Mouse (Mus musculus) embryonic facial prominence, embryonic 14.5 days (tissue): ENCODE results near the gene Olfr357. TPM values are rescaled to one million over a fixed set of nuclear protein-coding genes. Genes with fewer than 3 reads are reported as not detected.

ENCODE experiments used
- ATAC-seq: fragments of 200-750 bp; cut with Nextera tagmentation; 2 replicates; pipeline ENCODE4 v1.8.0; 2017; ENCODE audit warnings: low read depth, moderate number of reproducible peaks, moderate TSS enrichment
- DNase-seq: peaks from one replicate; pipeline ENCODE4 v3.0.0-alpha.2; 2015; ENCODE audit warnings: low spot score
- H3K27ac ChIP-seq: fragments of 300-500 bp; sonication (generic); replicated peaks from 2 replicates; pipeline ENCODE4 v1.5.1; 2014; ENCODE audit warnings: low read depth, mild to moderate bottlenecking, low read length, moderate library complexity
- H3K27me3 ChIP-seq: fragments of 300-500 bp; sonication (generic); replicated peaks from 2 replicates; pipeline ENCODE4 v1.6.1; 2014; ENCODE audit warnings: low read length; ENCODE audit not compliant: control insufficient read depth, insufficient read depth
- H3K36me3 ChIP-seq: fragments of 300-500 bp; sonication (generic); 2 replicates; pipeline ENCODE4 v1.6.1; 2014; ENCODE audit warnings: low read length, mixed read lengths; ENCODE audit not compliant: control insufficient read depth, insufficient read depth
- H3K4me1 ChIP-seq: fragments of 300-500 bp; sonication (generic); 2 replicates; pipeline ENCODE4 v1.6.1; 2014; ENCODE audit warnings: antibody characterized with exemption, low read length; ENCODE audit not compliant: control insufficient read depth, insufficient read depth
- H3K4me2 ChIP-seq: fragments of 300-500 bp; sonication (generic); 2 replicates; pipeline ENCODE4 v1.6.1; 2014; ENCODE audit warnings: low read depth, mild to moderate bottlenecking, low read length, moderate library complexity, mixed read lengths
- H3K4me3 ChIP-seq: fragments of 300-500 bp; sonication (generic); 2 replicates; pipeline ENCODE4 v1.5.1; 2014; ENCODE audit warnings: low read depth, mild to moderate bottlenecking, low read length
- H3K9ac ChIP-seq: fragments of 300-500 bp; sonication (generic); 2 replicates; pipeline ENCODE4 v1.6.1; 2014; ENCODE audit warnings: low read depth, mild to moderate bottlenecking, low read length, moderate library complexity, mixed read lengths
- H3K9me3 ChIP-seq: fragments of 300-500 bp; sonication (generic); 2 replicates; pipeline ENCODE4 v1.6.1; 2016; ENCODE audit warnings: low read length; ENCODE audit not compliant: control insufficient read depth
- WGBS: fragments of 180-500 bp; shearing (Covaris S2); extraction: QIAGEN DNeasy Blood & Tissue Kit; methylation state at CpG from one replicate; pipeline ENCODE4 v1.1.7; 2014; 5-methylcytosine and 5-hydroxymethylcytosine counted together
- polyA plus RNA-seq: library from polyadenylated mRNA; unstranded; fragments of >200 nt; fragmentation: Nextera tagmentation; extraction: Ambion mirVana; gene quantifications from 2 replicates; pipeline ENCODE4 v1.2.1, GENCODE M21; 2014

The Olfr357 gene
- not detected in 2 replicates for polyA plus RNA-seq

DNA sequence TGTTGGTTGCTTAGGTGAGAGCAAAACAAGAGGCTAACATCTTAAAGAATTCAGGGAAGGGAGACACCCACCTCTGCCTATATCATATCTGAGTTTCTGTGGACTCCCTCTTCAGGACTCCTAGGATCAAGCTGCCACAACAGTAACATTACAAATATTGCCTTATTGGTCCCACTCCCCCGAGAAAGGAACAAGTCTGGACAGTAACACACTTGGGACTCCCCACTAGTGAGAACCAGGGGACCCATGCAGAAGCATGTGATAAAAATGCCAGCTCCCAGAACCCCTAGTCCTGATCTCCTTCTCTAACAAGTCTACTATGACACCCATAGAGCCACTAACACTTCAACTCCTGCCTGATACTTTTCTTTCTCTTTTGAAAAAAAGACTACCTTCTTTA lies at the start of gene Olfr357:
TSS of gene Olfr357 (plus strand) at position 301 of the 400 bp plus-strand sequence.
- no peak for DNase-seq
- no peak within 1 kb of the TSS for H3K4me2 ChIP-seq
- WGBS, result 33% methylated on average over 1 of the region's 1 CpGs
- no peaks in the 10 kb centered on the region for H3K36me3 ChIP-seq
- H3K27me3 ChIP-seq, result no peaks in the 10 kb centered on the region
- no peak within 1 kb of the TSS for H3K4me3 ChIP-seq
- H3K9me3 ChIP-seq, result peaks cover 4% of the 10 kb centered on the region; the same call in 1 of the 2 replicates
- no peak within 1 kb of the TSS for H3K27ac ChIP-seq
- H3K4me1 ChIP-seq, result no peaks in the 10 kb centered on the region
- no peak for ATAC-seq
- H3K9ac ChIP-seq, result no peak within 1 kb of the TSS

DNA sequence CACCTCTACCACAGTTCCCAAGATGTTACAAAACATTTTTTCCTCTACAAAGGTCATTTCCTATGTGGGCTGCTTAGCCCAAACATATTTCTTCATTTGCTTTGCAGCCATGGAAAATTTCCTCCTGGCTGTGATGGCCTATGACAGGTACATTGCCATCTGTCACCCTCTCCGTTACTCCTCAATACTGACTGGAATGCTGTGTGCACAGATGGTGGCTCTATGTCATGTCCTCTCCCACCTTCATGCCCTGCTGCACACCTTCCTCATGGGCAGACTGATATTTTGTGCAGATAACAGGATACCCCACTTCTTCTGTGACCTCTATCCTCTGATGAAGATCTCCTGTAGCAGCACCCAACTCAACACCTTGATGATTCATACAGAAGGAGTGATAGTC lies 3.4 kb downstream of the Olfr357 start:
- Histone ChIP-seq H3K27ac (no peak overlapping the region), H3K4me3 (no peak overlapping the region), H3K4me1 (no peaks in the 10 kb centered on the region), H3K9ac (no peak overlapping the region), H3K36me3 (no peaks in the 10 kb centered on the region), H3K4me2 (no peak overlapping the region), H3K9me3 (peaks cover 4% of the 10 kb centered on the region; the same call in 1 of the 2 replicates), H3K27me3 (no peaks in the 10 kb centered on the region)
- ATAC-seq (no peak), DNase-seq (no peak)
- 81% methylated on average over 1 of the region's 1 CpGs for WGBS

DNA sequence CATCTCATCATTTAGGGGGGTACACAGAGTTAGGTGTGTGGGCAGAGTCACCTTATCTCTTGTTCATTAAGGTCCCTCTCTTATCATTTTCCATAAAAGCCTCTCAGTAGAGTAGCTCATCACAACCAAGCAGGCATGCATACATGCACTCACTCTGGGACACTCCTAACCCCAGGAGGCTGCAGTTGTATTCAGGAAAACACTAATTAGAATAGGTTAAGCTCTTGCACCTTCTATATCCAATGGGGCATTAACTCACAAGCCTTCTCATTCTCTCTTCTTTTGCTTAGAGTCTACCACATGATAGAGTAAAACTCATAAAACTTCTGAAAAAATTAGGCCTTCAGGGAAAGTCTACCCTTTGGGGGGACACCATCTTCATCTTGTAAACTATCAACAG lies 15.6 kb downstream of the Olfr357 start, which contains the start of gene Olfr358:
TSS of gene Olfr358 (minus strand) at position 101 of the 400 bp plus-strand sequence.
- H3K27me3 ChIP-seq, result no peaks in the 10 kb centered on the region
- no peaks in the 10 kb centered on the region for H3K36me3 ChIP-seq
- no peak within 1 kb of the TSS for H3K4me2 ChIP-seq
- H3K27ac ChIP-seq, result no peak within 1 kb of the TSS
- ATAC-seq (no peak), DNase-seq (no peak)
- H3K9ac ChIP-seq, result no peak within 1 kb of the TSS
- peaks cover 5% of the 10 kb centered on the region; the same call in 1 of the 2 replicates for H3K9me3 ChIP-seq
- H3K4me3 ChIP-seq, result no peak within 1 kb of the TSS
- no peaks in the 10 kb centered on the region for H3K4me1 ChIP-seq

Other genes with a start within 250 kb of the Olfr357 start
- gene Olfr348, start 209.6 kb upstream of the Olfr357 start, polyA plus RNA-seq, result not detected in 2 replicates
- gene Olfr50, start 203.3 kb upstream of the Olfr357 start, polyA plus RNA-seq, result 0.09 and 0.25 TPM in 2 replicates
- gene Olfr3, start 176.8 kb upstream of the Olfr357 start, polyA plus RNA-seq, result not detected in 2 replicates
- not detected in 2 replicates for gene Olfr350, start 147.5 kb upstream of the Olfr357 start, polyA plus RNA-seq
- gene Olfr351, start 131.2 kb upstream of the Olfr357 start, polyA plus RNA-seq, result not detected in 2 replicates
- not detected in 2 replicates for gene Olfr352, start 125.4 kb upstream of the Olfr357 start, polyA plus RNA-seq
- gene Olfr353, start 100.9 kb upstream of the Olfr357 start, polyA plus RNA-seq, result not detected in 2 replicates
- gene Olfr354, start 88.1 kb upstream of the Olfr357 start, polyA plus RNA-seq, result not detected in 2 replicates
- gene Olfr355, start 64.9 kb upstream of the Olfr357 start, polyA plus RNA-seq, result not detected in 2 replicates
- not detected in 2 replicates for gene Olfr356, start 56.7 kb upstream of the Olfr357 start, polyA plus RNA-seq
- 0.06 TPM in 1 of 2 replicates, not detected in the other for gene Olfr358, start 15.5 kb downstream of the Olfr357 start, polyA plus RNA-seq
- gene Olfr360, start 71.9 kb downstream of the Olfr357 start, polyA plus RNA-seq, result not detected in 2 replicates
- gene Olfr361, start 95.5 kb downstream of the Olfr357 start, polyA plus RNA-seq, result not detected in 2 replicates
- not detected in 2 replicates for gene Olfr362, start 124.1 kb downstream of the Olfr357 start, polyA plus RNA-seq
- not detected in 2 replicates for gene Olfr364-ps1, start 145.5 kb downstream of the Olfr357 start, polyA plus RNA-seq
- not detected in 2 replicates for gene Olfr365, start 194.4 kb downstream of the Olfr357 start, polyA plus RNA-seq
- gene Olfr366, start 217.7 kb downstream of the Olfr357 start, polyA plus RNA-seq, result not detected in 2 replicates